Mouse (Mus musculus) liver, embryonic 14.5 days (tissue): ENCODE data around the gene Cnr2.

Experiments used
- CTCF ChIP-seq: IDR thresholded peaks from 2 replicates; pipeline ENCODE4 v1.5.1; 2016; ENCODE audit warnings: antibody characterized with exemption, low read depth, control low read depth
- EP300 ChIP-seq: IDR thresholded peaks from 2 replicates; pipeline ENCODE4 v1.6.1; 2016; ENCODE audit warnings: antibody characterized with exemption, low read depth

- no peak for TF ChIP-seq CTCF
- no peak for TF ChIP-seq EP300
Observed at GRCm38 (mm10) chr4:135909326-135910066, 14.3 kb downstream of the Cnr2 start.
